Mouse (Mus musculus) heart, postnatal 0 days (tissue): Measurements from ENCODE around the gene Slc29a1.

Experiments
- CTCF ChIP-seq: IDR thresholded peaks from 2 replicates; pipeline ENCODE4 v1.5.1; 2016; ENCODE audit warnings: antibody characterized with exemption, control low read depth, low read depth
- EP300 ChIP-seq: IDR thresholded peaks from 2 replicates; pipeline ENCODE4 v1.6.1; 2016; ENCODE audit warnings: antibody characterized with exemption, low read depth

DNA sequence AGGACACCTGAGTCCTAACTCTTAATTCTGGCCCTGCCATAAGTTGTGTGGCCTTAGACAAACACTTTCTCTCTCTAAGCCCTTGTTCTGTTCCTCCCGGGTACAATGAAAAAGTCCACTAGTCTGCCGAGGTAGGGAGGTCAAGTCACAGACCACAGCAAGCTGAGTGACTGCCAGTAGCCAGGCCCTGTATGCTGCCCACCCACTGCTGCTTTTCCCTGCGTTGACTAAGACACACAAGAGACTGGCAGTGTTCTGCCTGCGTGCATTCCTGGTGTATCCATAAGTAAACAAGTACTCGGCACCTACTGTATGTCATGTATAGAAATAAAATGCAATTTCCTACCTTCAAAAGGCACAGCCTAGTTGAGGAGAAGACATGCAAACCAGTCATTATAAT is 49.2 kb downstream of the Slc29a1 start:
- TF ChIP-seq CTCF (no peak), EP300 (no peak)
